8 mouse cellular contexts compared by ENCODE assay signal in the genomic region with DNA sequence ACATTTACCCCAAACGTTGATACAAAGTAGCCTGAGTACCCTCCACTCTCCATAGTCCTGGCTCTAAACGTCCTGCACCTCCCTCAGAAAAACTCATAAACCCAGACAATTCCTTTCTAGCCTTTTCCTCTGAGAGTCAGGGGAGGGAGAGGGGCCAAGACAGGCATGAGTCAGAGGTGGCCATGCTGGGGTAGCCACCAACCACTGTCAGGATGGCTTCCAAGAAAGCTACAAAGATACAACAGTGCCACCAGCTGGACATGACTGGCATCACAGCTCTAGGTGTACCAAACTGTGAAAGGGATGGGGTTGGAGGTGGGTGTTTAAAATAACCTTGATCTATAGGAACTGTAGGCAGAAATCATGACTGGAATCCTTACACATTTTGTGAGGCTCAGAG.
DNase-seq lines count a peak whose midpoint lies in the region; ATAC-seq and TF ChIP-seq lines count a peak whose summit lies in the region.

No protein-coding gene starts in this region.

- H3K4me2 ChIP-seq in heart, embryonic 11.5 days: no peak overlapping the region
- H3K4me2 ChIP-seq in lung, postnatal 0 days (replicated peaks; ENCODE audit: low read depth, low read length): peak overlapping the region; percentile 46

- peak; percentile 87 for TF ChIP-seq CTCF in lung, postnatal 0 days (IDR thresholded peaks at IDR 0.05)

- no peaks in the 10 kb centered on the region for H3K9me3 ChIP-seq in heart, embryonic 11.5 days (replicated peaks; ENCODE audit: control insufficient read depth, low read length)
- H3K9me3 ChIP-seq in embryonic facial prominence, embryonic 10.5 days: no peaks in the 10 kb centered on the region
- H3K9me3 ChIP-seq in lung, postnatal 0 days (ENCODE audit: low read length): no peaks in the 10 kb centered on the region

- peak; percentile 83 for DNase-seq in heart, adult 8-10 months (ENCODE audit: low spot score)
- peak; percentile 57 to 62 for DNase-seq in B cell, adult 2 months
- peak; percentile 77 for DNase-seq in adipocyte (ENCODE audit: low spot score)
- DNase-seq in embryonic facial prominence, embryonic 10.5 days (ENCODE audit: low spot score): peak; percentile 59
- DNase-seq in induced T-regulatory cell, adult 2 months (ENCODE audit: low read depth): peak; percentile 72
- DNase-seq in lung, postnatal 0 days (ENCODE audit: low spot score): peak; percentile 85
- DNase-seq in splenic B cell, adult 2 months (ENCODE audit: low read depth, low spot score): peak; percentile 53

- H3K9ac ChIP-seq in heart, embryonic 11.5 days (ENCODE audit: low read depth, low read length): no peak overlapping the region
- peak overlapping the region; percentile 46; the same call in 1 of the 2 replicates for H3K9ac ChIP-seq in lung, postnatal 0 days (replicated peaks; ENCODE audit: low read depth)

- H3K4me3 ChIP-seq in heart, embryonic 11.5 days (ENCODE audit: low read depth, low read length): no peak overlapping the region
- H3K4me3 ChIP-seq in embryonic facial prominence, embryonic 10.5 days: no peak overlapping the region
- peak overlapping the region; percentile 34 for H3K4me3 ChIP-seq in lung, postnatal 0 days (ENCODE audit: low read depth, low read length)

- 59% methylated on average over 2 of the region's 2 CpGs for WGBS in heart, embryonic 11.5 days (ENCODE audit: insufficient replicate concordance)
- WGBS in embryonic facial prominence, embryonic 10.5 days: 54% methylated on average over 2 of the region's 2 CpGs
- 30% methylated on average over 2 of the region's 2 CpGs for WGBS in lung, postnatal 0 days

- H3K27me3 ChIP-seq in heart, embryonic 11.5 days (ENCODE audit: control insufficient read depth, insufficient read depth, low read length): no peaks in the 10 kb centered on the region
- H3K27me3 ChIP-seq in embryonic facial prominence, embryonic 10.5 days (replicated peaks; ENCODE audit: low read depth, poor library complexity, severe bottlenecking): no peaks in the 10 kb centered on the region
- no peaks in the 10 kb centered on the region for H3K27me3 ChIP-seq in lung, postnatal 0 days (replicated peaks; ENCODE audit: insufficient read depth, low read length)
- H3K27me3 ChIP-seq in splenic B cell, adult 2 months (ENCODE audit: control insufficient read depth, insufficient read depth, low read length, poor library complexity, severe bottlenecking): no peaks in the 10 kb centered on the region

- H3K27ac ChIP-seq in heart, embryonic 11.5 days (ENCODE audit: low read depth, low read length): no peak overlapping the region
- no peak overlapping the region for H3K27ac ChIP-seq in embryonic facial prominence, embryonic 10.5 days (replicated peaks)
- H3K27ac ChIP-seq in lung, postnatal 0 days (ENCODE audit: low read length): peak overlapping the region; percentile 95

- TF ChIP-seq EP300 in lung, postnatal 0 days (IDR thresholded peaks at IDR 0.05): no peak

- peaks cover 18% of the 10 kb centered on the region for H3K36me3 ChIP-seq in heart, embryonic 11.5 days (ENCODE audit: control insufficient read depth, insufficient read depth, low read length)
- H3K36me3 ChIP-seq in embryonic facial prominence, embryonic 10.5 days (replicated peaks): peaks cover 60% of the 10 kb centered on the region
- peaks cover 32% of the 10 kb centered on the region for H3K36me3 ChIP-seq in lung, postnatal 0 days (ENCODE audit: insufficient read depth, low read length)
- no peaks in the 10 kb centered on the region for H3K36me3 ChIP-seq in splenic B cell, adult 2 months (ENCODE audit: control insufficient read depth, insufficient read depth, low read length, poor library complexity, severe bottlenecking)

- ATAC-seq in heart, embryonic 11.5 days (replicated peaks; ENCODE audit: insufficient number of reproducible peaks, low FRiP score, low TSS enrichment): no peak
- no peak for ATAC-seq in lung, postnatal 0 days

- H3K4me1 ChIP-seq in heart, embryonic 11.5 days (ENCODE audit: control insufficient read depth, insufficient read depth, low read length): peaks cover 58% of the 10 kb centered on the region
- peaks cover 49% of the 10 kb centered on the region for H3K4me1 ChIP-seq in embryonic facial prominence, embryonic 10.5 days
- peaks cover 21% of the 10 kb centered on the region for H3K4me1 ChIP-seq in lung, postnatal 0 days (ENCODE audit: insufficient read depth, low read depth, low read length)
